Mouse (Mus musculus): ENCODE measurements at regions not wholly inside any gene's neighbourhood (a gene's known extent, or its start where the extent isn't known, plus 50 kb on each side); places are given as distances from the start of the nearest gene placed in this dataset.

DNA sequence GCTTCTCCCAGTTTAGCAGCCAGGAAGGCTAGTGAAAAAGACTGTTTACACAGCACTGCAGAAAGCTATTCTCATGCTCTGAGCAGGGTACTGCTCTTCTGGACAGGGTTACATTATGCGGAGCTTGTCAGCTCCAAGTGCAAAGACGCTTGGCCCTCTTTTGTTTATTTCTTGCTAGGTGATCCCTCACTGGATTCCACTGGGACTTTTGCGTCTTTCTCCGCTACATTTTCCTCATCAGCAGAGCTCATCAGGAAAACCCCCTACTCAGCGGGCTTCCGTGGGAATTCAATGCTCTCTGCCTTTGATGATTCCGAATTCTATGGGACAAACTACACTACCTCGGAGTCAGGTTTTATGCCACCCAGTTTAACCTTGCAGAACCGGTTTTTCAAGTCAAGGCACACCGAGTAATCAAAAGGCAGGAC is 172.0 kb downstream of the Qdpr start:
- ATAC-seq (ENCODE audit: insufficient number of reproducible peaks, low FRiP score, low TSS enrichment) = no peak

DNA sequence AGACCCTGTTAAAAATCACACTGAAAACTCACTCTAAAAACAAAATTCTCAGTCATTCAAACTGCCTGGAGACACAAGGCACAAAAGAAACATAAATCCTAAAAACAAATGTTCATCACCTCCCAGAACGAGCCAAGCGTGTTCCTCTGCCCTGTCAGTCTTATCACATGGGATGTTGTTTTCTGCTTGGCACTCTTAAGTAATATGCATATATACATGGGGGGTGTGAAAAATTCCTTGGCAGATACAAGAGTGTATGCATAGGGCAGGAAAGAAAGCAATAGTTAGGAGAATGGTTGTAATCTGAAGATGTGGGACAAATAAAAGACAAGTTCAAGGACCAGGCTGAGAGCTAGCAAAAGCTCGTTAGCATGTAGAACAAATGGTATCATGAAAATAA is 179.4 kb downstream of the Qdpr start:
- no peak for ATAC-seq (ENCODE audit: insufficient number of reproducible peaks, low FRiP score, low TSS enrichment)

DNA sequence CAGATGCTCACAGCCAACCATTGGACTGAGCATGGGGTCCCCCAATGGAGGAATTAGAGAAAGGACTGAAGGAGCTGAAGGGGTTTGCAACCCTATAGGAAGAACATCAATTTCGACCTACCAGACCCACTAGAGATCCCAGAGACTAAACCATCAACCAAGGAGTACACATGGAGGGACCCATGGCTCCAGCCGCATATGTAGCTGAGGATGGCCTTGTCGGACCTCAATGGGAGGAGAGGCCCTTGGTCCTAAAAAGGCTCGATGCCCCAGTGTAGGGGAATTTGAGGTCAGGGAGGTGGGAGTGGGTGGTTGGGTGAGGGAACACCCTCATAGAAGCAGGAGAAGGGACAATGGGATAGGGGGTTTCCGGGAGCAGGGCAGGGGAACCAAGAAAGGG is 180.6 kb downstream of the Qdpr start:
- no peak for ATAC-seq (ENCODE audit: insufficient number of reproducible peaks, low FRiP score, low TSS enrichment)

DNA sequence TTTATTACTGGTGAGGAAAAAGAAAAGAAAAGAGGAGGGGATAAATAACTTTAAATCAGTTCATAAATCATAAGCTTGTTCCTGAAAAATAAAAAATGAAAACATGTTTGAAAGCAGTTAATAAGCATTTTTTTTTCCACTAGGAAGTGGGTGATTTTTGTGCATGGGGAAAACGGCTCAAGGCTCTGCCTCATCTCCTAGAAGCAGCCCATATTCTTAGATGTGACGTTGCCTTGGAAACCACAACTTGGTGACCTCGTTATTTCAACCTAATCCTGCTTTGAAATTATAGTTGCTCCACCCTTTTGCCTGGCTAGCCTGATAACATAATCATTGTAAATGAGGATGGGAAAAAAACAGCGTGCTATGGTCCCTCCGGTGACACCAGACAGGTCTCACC is 183.1 kb downstream of the Qdpr start:
- ATAC-seq (ENCODE audit: insufficient number of reproducible peaks, low FRiP score, low TSS enrichment) = no peak

DNA sequence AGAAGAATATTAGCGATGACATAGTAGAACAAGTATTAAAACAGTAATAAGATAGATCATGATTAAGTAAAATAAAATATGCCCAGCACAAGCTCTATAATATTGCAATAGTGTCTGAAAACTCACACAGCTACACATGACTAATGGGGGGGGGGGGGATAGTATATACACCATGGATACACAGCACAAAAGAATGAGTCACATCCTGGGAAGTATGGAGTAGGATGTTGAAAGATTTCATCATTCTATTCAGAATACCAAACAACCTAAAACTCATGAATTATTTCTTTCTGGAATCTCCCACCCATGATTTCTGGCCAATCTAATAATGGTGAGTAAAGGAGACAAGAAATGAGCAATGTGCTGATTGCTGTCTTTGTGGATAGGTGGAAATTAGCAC is 191.6 kb downstream of the Qdpr start:
- ATAC-seq (ENCODE audit: insufficient number of reproducible peaks, low FRiP score, low TSS enrichment) = no peak

DNA sequence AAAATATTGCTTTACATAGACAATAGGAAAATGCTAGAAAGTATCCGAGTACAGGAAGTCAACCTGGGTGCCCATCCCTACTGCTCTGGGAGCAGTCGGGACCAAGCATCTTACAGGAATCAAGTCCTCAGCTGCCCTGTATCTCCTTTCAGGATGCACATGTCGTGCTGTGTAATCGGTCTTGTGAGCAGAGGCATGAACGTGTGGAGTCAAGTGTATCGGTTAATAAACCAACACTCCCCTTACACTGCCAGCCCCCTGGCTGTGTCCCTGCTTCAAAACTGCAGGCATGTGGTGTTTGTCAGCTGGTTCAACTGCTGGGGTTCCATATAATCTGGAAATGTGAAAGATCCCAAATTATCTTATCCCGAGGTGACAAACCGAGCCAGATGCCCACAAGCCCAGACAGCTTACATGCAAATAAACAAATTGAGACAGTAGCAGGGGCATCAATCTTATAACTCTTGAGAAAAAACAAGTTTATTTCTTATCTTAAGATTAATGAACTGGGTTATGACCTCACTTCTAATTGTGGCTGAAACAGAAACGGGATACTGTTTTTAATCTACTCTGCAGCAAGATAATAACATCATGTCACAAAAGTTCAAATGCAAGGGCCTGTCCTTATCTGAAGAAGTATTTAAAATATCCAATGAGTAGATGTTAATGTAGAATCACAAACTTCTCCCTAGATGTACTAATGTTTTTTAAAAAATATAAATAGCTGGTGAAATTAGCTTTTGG is 193.6 kb downstream of the Qdpr start:
- ATAC-seq (ENCODE audit: insufficient number of reproducible peaks, low FRiP score, low TSS enrichment) = no peak

DNA sequence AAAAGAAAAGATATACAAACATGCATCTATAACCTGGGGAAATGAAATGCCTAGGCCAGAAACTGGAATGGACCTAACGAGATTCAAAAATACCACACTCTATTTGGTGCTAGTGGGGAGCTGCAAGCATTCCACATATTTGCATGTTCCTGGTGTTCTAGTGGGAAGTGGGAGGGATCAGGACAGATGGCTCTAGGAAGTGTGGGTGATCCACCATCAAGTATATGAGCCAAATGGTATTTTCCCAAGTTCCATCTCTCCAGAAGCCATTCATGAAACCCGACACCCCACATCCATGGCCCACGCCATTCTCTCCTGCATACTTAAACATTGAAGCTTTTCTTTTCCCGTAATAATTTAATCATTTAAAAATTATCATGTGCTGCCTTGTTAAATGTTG is 218.2 kb downstream of the Qdpr start:
- no peak for ATAC-seq (ENCODE audit: insufficient number of reproducible peaks, low FRiP score, low TSS enrichment)

DNA sequence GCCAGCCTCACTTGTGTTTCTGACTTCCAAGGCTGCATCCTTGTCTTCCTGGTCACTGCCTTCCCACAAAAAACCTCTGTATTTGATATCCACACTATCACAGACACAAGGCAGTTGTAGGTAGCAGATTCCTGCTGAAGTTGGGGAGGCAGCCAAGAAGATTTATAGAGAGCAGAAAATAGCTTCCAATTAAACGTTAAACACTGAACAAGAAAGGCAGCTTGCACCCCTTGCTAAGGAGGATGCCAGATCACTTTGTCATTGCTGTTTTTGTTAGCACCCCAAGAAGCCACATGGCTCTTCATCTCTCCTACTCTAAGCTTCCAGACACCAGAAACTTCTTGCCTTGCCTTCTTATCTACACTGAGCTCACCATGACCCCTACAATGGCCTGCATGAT is 219.9 kb downstream of the Qdpr start:
- ATAC-seq (ENCODE audit: insufficient number of reproducible peaks, low FRiP score, low TSS enrichment) = no peak

DNA sequence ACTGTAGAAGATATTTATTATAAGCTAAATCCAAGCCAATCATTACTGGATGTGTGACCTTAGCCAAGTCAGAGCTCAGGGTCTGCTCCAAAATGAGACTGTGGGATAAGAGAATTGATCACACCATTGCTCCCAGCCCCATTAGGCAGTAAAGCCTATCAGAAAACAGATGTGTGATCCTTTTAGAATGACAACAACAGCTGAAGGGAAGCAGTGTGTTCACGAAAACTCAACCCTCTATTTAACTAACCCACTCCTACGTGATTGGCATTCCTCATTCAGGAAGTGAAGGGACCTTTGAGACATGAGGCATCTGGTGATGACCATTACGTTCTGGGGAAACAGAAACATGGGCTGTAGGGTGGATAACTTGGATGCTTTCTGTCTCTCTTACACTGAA is 220.6 kb downstream of the Qdpr start:
- ATAC-seq (ENCODE audit: insufficient number of reproducible peaks, low FRiP score, low TSS enrichment) = no peak

DNA sequence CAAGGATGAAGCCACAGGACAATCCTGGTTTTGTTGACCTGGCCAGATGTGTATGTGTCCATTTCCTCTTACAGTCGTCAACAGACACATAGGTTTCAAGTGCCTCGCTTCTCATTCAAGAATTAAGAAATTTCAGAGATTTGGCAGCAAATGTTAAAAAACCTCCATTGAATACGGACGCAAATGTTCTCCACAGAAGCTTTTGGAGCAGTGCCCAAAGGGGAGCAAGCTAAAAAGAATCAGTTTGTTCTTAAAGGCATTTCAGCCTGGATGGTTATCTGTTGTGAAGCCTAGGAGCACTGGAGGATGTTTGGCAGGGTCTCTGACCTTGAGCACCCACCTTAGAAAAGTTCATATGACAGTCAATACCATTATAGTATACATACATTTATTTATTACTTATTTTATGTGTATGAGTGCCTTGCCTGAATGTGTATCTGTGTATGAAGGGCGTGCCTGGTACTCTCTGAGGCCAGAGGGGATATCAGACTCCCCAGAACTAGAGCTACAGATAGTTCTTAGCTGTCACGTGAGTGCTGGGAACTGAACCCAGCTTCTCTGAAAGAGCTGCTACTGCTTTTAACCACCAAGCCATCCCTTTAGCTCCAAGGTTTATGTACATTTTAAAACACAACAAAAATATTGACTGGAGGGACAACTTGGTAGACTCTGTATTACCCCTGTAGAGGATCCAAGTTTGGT is 221.7 kb downstream of the Qdpr start:
- ATAC-seq (ENCODE audit: insufficient number of reproducible peaks, low FRiP score, low TSS enrichment) = no peak

DNA sequence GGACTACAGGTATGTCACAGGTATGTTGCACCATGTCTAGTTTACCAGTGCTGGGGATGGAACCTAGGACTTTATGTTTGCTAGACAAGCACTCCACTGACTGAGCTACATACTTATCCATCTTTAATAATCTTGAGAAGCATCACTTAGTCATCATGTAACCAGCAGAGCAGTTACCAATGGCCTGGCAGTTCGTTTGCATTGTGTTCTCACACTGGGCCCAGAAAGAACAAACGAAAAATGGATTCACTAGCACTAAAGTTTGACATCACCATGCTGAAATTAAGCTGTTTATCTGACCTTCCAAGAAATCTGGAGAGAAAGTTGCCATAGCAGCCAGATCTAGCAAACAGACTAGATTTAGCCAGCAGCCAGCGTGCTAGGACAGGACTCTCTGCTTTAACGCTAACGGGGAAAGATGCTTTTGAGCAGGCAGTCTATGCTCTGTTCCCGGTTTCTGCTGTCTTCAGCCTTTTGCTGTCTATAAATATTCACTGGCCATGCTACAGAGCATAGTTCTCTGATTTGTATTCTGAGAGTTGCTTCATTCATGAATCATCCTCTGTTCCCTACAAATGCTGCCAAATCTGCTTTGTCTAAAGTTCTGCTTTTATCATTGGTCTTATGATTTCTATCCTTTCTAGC is 229.6 kb downstream of the Qdpr start:
- no peak for ATAC-seq (ENCODE audit: insufficient number of reproducible peaks, low FRiP score, low TSS enrichment)

DNA sequence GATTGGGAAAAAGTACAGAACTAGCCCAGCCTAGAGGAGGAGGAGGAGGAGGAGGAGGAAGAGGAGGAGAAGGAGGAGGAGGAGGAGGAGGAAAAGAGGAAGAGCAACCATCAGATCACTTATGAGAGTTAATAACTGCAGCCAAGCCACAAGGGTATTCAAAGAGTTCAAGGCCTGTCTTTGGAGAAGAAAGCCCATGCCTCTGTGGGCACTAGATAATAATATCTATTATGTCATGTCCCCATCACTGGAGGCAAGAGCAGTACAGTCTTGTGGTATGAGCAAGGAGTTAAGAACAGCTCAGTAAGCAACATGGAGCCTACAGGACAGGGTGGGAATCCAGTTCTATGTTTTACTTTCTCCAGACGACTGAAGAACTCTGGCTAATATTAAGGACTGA is 230.5 kb downstream of the Qdpr start:
- ATAC-seq (ENCODE audit: insufficient number of reproducible peaks, low FRiP score, low TSS enrichment) = no peak

DNA sequence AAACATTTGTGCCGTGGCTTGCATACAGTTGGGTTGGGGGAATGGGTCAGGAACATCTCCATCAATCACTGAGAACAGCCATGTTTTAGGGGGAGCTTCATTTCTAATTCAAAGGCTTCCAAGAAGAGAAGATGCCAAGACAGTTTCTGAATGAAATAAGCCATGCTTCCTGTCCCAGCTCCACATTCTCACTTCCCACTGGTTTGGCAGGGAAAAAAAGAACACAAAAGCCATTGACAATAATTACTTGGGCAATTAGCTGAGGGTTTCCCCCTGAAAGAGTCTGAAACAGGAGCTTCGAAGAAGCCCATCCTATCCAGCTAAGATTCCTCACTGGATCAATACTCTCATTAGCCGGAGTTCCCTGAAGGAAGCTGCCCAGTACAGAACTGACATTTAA is 230.9 kb downstream of the Qdpr start:
- no peak for ATAC-seq (ENCODE audit: insufficient number of reproducible peaks, low FRiP score, low TSS enrichment)

DNA sequence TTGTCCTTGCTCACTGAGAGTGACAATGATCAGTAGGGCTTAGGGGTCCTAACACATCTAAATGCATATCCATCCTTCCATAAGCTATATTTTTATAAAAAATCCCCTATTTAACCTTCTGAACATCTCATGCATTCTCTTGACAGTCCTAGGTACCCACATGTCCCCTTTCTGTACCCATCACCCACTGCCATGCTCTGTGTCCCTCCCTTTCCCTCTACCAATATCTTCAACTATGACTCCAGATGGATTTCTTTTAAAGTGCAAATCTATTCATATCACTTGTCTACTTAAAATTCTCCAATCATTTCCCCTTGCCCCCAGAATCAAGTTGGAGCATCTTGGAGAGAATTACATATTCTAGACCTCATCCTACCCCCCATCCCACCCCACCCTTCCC is 235.6 kb downstream of the Qdpr start:
- ATAC-seq (ENCODE audit: insufficient number of reproducible peaks, low FRiP score, low TSS enrichment) = no peak

DNA sequence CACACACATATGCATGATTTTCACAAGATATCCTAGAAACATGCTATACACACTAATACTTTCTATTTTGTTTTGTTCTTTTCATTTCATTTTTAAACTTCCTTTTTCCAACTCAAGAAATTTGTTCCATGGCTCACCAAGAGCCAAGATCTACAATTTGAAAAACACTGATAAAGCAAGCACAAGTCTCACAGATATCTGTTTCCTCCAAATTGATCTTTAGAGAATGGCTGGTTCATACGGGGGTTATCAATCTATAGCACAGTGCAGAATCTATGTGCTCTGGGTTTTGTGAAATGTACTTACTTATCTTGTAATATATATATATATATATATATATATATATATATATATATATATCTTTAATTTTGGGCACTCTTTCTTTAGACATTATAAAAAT is 251.6 kb downstream of the Qdpr start:
- ATAC-seq (ENCODE audit: insufficient number of reproducible peaks, low FRiP score, low TSS enrichment) = no peak

DNA sequence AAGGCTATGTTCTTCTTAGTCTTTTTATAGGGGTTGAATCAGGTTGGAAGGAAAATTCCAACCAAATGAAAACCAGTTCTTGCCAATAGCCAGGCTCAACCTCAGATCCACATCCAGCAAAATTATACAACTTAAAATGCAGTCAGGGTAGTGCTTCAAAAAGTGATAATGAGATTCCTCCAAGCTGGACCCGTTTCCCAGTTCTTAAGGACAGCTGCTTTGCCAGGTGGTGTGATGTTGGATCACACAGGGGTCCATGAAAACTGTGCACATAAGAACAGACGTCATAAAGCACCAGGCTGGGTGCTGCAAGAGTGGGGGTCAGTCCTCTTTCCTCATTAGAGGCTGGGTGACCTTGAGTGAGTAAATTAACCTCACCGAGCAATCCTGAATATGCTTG is 253.9 kb downstream of the Qdpr start:
- no peak for ATAC-seq (ENCODE audit: insufficient number of reproducible peaks, low FRiP score, low TSS enrichment)

DNA sequence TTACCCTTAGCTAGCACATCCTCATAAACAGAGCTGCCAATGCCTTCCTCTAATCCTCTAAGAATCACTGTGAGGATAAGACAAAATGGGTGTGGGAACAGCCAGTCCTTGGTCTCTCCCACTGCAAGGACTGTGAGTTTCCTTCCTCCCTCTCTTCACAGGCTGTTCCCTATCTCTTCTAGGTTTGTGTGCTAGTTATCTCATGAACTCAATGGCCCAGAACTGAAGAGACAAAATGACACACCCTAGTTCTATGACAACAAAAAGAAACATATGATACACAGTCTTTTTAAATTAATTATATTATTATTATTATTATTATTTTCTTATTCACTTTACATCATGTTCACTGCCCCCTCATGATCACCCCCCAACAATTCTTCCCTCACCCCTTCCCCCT is 257.7 kb downstream of the Qdpr start:
- ATAC-seq (ENCODE audit: insufficient number of reproducible peaks, low FRiP score, low TSS enrichment) = no peak

DNA sequence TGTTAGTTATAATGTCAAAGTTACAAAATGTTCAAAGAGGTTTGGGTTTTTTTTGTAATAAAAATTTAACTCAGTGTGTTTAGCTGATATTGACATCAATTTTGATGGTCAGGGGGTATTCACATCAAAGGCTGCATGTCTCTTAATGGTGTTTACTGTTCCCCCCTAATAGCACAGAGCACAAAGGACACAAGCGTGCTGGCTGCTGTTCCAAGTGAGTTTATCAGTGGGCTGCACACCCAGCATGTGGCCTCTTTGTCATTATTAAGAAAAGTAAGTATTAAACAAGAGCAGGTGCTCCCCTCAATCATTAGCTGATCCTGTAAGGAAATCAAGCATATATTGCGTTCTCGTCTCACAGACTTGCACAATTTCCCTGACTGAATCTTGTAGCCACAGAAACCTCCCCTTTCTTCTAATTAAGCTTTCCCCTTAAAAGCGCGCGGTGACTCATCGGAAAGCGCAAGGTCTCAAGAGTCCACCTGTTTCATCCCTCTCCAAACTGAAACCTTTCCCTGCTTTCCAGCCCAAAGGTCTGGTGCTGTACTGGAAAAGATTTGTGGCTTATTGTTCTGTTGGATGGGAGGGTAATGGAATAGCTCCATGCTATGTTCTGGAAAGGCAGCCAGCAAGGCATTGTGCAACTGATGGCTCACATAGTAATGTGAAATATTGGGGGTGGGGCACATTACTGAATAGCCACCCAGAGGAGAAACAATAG is 276.8 kb downstream of the Qdpr start:
- no peak for ATAC-seq (ENCODE audit: insufficient number of reproducible peaks, low FRiP score, low TSS enrichment)

DNA sequence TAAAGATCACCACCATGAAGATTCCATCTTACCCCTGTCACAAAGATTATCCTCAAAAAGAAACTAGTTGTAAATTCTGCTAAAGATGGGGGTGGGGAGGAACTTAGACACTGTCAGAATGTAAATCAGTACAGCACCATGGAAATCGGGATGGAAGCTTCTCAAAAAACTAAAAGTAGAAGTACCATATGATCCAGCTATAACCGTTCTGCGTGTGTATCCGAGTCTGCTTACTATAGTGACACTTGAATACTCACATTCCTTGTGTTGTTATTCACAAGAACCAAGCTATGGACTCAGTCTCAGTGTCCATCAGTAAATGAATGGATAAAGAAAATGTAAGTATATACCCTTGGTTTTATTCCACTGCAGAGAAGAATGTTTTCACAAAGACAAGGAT is 290.8 kb downstream of the Qdpr start:
- ATAC-seq (ENCODE audit: insufficient number of reproducible peaks, low FRiP score, low TSS enrichment) = no peak

DNA sequence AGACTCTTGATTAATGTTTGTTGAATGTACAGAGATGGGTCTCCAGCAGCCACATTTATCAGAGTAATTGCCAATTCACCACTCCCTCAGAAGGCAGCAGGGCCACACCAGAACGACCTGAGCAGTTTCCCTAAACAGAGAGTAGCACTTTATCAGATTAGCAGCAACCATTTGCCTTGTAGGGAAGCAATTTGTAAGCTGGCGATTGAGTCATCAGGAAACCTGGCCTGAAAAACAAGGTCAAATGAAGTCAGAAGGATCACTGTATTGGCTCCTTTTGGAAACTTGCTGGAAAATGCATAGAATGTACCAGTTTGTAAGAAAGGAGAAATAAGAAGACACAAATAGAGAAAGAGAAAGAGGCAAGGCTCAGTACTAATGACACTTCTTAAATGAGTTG is 295.1 kb downstream of the Qdpr start:
- no peak for ATAC-seq (ENCODE audit: insufficient number of reproducible peaks, low FRiP score, low TSS enrichment)

DNA sequence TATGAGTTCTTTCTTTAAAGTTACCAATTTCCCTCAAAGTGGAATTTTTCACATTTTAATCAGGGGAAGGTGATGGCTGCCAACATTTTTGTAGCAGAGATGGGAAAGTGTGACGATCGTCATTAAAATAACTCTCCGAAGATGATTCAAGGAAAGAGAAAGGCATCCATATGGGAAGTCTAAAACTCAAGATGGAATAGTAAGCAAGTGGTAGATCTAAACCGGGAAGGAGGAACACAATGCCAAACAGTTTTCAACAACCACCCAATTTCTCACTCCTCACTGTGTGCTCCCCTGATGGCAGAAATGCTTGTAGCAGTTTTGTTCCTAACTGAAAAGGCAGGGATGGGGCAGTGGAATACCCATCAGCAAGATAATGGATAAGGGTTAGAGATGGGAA is 305.9 kb downstream of the Qdpr start:
- ATAC-seq (ENCODE audit: insufficient number of reproducible peaks, low FRiP score, low TSS enrichment) = no peak
